Mouse (Mus musculus): ENCODE results near the gene Lmntd1. TPM values are rescaled to one million over a fixed set of nuclear protein-coding genes. Genes with fewer than 3 reads are reported as not detected.

Lmntd1 gene
- total RNA-seq, 2 experiments from 2014 or later, result not detected

- ATAC-seq (replicated peaks; ENCODE audit: poor library complexity, severe bottlenecking), result no peak
These were observed 6.4 kb downstream of the Lmntd1 start for GRCm38 (mm10) chr6:145607746-145608145.

GRCm38 (mm10) chr6:145605203-145605602, 8.9 kb downstream of the Lmntd1 start:
- no peak for ATAC-seq (replicated peaks; ENCODE audit: poor library complexity, severe bottlenecking)

GRCm38 (mm10) chr6:145604648-145605047, 9.5 kb downstream of the Lmntd1 start:
- no peak for ATAC-seq (replicated peaks; ENCODE audit: poor library complexity, severe bottlenecking)

- no peak for ATAC-seq (replicated peaks; ENCODE audit: poor library complexity, severe bottlenecking)
These were observed 10.0 kb downstream of the Lmntd1 start for GRCm38 (mm10) chr6:145604126-145604525.

DNA sequence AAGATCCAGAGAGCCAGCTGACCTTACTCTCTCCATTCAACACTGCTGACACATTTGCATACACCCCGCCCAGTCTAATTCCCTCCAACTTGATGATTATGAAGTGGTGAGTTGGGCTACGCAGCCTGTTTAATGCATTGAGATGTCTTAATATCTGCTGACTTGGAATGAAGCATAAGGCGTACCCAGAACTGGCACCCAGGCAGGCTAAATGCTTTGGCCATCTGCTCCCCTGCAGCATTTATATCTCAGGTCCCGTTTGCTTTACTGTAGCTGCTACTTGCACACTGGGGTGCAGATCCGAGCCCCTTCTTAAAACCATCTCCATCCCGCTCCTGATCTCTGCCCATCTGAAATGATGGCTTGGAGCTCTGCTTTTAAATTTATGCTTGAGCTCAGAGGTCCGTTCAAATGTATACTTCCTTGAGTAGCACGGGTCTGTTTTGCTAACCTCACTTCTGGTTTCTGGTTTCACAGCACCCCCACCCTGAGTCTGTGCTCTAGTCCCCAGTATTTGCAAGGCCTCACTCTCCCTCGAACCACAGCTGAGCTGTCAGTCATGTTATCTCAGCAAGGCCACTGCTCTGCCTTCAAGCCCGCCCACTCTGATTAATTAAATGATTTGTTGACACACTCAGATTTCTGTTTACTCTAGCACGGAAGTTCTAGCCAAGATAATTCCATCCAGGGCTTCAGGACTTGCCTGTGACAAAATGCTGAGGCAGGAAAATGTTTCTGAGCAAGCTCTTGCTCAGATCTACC, 15.1 kb downstream of the Lmntd1 start:
- peak; percentile 63 for ATAC-seq (replicated peaks; ENCODE audit: poor library complexity, severe bottlenecking)

DNA sequence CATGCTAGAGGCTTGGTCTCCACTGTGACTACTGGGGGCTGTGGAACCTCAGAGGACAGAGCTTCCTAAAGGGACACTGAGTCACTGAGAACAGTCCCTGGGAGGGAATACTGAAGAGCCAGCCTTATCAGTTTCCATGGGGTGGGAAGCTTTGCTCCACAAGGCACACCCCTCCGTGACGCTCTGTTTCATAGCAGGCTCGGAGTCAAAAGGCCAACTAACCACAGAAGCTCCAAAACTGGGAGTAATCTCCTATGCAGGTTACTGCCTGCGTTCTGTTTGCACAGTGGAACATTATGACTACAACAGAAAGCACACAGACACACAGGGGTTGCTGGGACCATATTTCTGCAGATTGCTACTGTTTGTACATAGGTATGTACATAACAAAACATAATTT, 18.2 kb downstream of the Lmntd1 start:
- ATAC-seq (replicated peaks; ENCODE audit: poor library complexity, severe bottlenecking), result no peak

DNA sequence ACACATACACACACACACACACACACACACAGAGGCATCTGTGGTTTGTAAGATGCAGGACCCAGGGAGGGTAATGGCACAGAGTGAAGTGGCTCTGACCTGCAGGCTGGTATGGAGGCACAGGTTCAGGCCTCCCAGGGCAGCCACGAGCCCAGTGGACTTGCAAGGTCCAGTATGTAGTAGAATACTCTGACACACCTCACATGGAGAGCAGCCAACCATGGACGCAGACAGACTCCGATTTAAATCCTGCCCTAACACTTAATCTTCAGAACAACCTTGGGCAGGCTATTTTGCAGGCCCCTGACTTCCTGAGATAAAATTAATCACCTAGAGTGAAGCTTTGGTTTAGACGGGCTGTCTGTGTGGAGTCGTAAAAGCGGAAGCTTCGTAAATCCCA, 20.1 kb downstream of the Lmntd1 start:
- no peak for ATAC-seq (replicated peaks; ENCODE audit: poor library complexity, severe bottlenecking)

- ATAC-seq (replicated peaks; ENCODE audit: poor library complexity, severe bottlenecking), result no peak
These were observed 21.6 kb downstream of the Lmntd1 start for GRCm38 (mm10) chr6:145592531-145592998.

DNA sequence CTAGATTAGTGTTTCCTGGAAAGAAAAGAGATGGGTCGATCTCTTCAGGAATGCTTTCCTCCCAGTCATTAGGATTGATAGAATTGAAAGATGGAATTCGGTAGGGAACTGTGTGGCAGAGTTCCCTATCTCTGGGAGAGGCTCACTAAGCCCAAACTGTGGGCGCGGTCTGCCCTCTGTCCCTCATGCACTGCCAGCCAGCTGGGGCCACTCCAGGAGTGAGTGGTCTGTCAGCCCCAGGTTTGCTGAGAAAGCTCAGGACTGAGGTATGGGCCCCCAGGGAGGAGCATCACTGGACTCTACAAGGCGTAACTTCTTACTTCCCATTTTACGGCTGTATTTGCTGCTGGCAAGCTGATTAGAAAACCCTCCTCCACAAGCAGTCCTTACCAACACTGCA, 22.1 kb downstream of the Lmntd1 start:
- no peak for ATAC-seq (replicated peaks; ENCODE audit: poor library complexity, severe bottlenecking)

- ATAC-seq (replicated peaks; ENCODE audit: poor library complexity, severe bottlenecking), result no peak
These were observed 22.5 kb downstream of the Lmntd1 start for GRCm38 (mm10) chr6:145591578-145591977.

DNA sequence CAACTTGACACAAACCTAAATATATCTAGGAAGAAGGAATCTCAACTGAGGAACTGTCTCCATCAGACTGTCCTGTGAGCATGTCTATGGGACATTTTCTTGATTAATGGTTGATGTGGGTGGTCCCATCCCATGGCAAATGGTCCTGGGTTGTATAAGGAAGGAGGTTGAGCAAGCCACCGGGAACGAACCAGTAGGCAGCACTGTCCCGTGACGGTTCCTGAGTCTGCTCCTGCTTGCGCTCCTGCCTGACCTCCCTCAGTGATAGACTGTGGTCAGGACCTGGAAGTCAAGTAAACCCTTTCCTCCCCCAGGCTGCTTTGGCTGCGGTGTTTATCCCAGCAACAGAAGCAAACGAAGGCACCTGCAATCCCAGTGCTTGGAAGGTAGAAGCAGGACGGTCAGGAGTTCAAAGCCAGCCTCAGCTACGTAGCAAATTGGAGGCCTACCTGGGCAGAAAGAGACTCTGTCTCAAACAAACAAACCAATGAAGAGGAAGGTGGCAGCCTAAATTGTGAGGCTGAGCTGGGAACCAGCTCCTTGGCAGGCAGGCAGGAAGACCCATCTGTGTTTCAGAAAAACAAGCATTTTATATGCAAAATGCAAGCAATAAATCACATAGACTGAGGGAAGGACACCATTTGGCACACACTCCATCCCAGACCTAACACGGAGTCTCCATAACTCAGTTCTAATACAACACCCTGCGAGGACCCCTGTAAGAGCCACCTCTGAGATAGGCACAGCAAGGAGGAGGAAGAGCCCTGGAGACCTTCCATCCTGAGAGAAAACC, 23.4 kb downstream of the Lmntd1 start:
- ATAC-seq (replicated peaks; ENCODE audit: poor library complexity, severe bottlenecking), result no peak

GRCm38 (mm10) chr6:145585052-145585973, 28.8 kb downstream of the Lmntd1 start:
- no peak for ATAC-seq (replicated peaks; ENCODE audit: poor library complexity, severe bottlenecking)

DNA sequence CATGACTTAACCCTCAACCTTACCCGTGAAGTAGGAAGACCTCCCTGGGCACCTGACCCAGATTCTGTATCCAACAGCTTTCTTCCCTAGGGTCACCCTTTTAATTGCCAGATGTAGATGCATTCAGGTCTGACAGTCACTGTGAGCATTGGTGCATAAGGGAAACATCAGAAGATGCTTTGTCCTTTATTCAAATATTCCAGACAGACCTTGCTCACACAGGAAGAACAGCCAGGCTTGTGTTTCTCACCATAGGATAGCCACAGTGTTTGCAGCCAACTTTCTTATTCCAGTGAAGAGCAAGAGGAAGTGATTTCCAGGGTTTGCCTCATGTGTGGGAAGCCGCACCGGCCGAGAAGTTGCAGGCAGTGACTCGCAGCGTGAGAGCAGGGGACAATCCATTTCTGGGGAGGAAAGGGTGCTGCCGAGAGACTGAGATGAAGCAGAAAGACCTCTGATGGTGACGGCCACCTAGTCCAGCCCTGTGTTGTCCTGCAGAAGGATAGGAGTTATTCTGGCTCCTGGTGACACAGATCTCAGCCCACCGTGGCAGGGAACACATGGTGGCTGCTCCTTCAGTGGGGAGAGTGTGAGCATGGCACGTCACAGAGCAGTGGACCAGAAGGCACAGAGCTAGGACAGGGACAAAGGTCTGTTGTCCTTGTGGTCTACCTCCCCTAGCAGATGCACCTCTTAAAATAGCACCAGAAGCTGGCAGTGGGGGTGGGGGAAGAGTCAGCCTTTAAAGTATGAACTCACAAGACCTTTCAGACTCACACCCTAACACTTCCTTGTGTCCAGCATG, 32.6 kb downstream of the Lmntd1 start:
- 0 out of 2 replicates have a peak, but pooled peaks have one; percentile 5 for ATAC-seq (replicated peaks; ENCODE audit: poor library complexity, severe bottlenecking)

DNA sequence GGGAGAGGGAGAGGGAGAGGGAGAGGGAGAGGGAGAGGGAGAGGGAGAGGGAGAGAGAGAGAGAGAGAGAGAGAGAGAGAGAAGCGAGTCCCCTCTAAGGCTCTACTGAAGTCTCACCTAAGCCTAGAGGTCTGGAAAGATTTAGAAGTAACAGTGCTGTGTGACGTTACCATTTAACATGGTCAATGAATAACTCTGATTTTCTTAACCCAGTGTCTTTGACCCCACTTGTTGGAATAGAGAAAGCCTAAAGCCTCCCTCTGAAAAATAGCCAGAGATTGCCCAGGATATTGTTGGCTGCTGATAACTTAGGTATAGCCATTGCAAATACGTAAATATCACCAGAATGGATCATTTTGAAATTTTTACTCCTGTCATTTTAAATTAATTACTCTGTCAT, 34.4 kb downstream of the Lmntd1 start:
- ATAC-seq (replicated peaks; ENCODE audit: poor library complexity, severe bottlenecking), result no peak

- ATAC-seq (replicated peaks; ENCODE audit: poor library complexity, severe bottlenecking), result no peak
These were observed 35.5 kb downstream of the Lmntd1 start for GRCm38 (mm10) chr6:145578457-145579185.

GRCm38 (mm10) chr6:145576762-145577161, 37.4 kb downstream of the Lmntd1 start:
- no peak for ATAC-seq (replicated peaks; ENCODE audit: poor library complexity, severe bottlenecking)

DNA sequence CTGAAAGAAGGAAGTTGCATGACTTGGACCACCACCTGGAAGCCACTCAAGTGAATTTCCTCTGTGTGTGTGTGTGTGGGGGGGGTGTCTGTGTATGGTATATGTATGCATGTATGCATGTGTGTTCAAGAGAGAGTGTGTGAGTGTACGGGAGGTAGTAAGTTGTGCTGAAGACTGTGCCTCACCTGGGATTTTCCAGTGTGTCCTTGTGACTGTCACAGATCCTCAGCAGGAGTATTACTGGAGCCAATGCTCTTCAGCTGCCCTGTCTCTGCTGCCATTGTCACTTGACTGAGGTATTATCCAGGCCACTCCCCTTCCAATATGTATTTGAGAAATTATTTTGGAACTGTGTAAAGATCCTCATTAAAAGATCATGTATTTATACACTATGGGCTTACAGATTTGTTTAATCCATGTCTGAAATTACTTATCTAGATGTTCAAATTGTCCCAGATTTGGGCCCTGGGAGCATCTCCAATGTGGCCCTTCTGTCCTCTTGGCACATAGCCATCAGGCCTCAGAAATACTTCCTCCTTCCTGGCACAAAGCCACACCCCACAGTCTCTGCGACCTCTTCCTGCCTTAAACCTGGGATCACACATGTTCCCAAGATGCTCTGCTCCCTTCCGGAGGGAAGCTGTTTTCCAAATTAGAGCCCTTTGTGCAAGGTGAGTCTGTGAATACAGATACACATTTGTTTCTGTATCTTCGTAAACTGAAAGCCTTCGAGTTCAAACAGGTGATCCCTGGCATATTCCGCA, 40.7 kb downstream of the Lmntd1 start:
- ATAC-seq (replicated peaks; ENCODE audit: poor library complexity, severe bottlenecking), result peak; percentile 22; the same call in 1 of the 2 replicates

- no peak for ATAC-seq (replicated peaks; ENCODE audit: poor library complexity, severe bottlenecking)
These were observed 45.4 kb downstream of the Lmntd1 start for GRCm38 (mm10) chr6:145568701-145569100.
